Mouse (Mus musculus): Measurements from ENCODE around the gene Farp2.
"Not testable (repeated sequence)": the region's sequence is repeated elsewhere in the genome, so short reads cannot be mapped to it uniquely, and the experiment has no call there.

The Farp2 gene

GRCm38 (mm10) chr1:93635091-93635579 is 123.3 kb downstream of the Farp2 start:
- DNase-seq (ENCODE audit: low spot score in 2 of 2), result peak; percentile 36 to 43

GRCm38 (mm10) chr1:93635580-93636192 is 123.8 kb downstream of the Farp2 start:
- DNase-seq (ENCODE audit: low spot score in 2 of 2), result peak; percentile 100

- DNase-seq (ENCODE audit: low spot score in 2 of 2), result no peak
Measured at GRCm38 (mm10) chr1:93636211-93636897, 124.5 kb downstream of the Farp2 start.

GRCm38 (mm10) chr1:93641978-93642377 is 130.1 kb downstream of the Farp2 start:
- DNase-seq (ENCODE audit: low spot score in 2 of 2), result no peak

GRCm38 (mm10) chr1:93642692-93643091 is 130.8 kb downstream of the Farp2 start:
- no peak for DNase-seq (ENCODE audit: low spot score in 2 of 2)

GRCm38 (mm10) chr1:93649604-93650172 is 137.8 kb downstream of the Farp2 start:
- DNase-seq (ENCODE audit: low spot score in 2 of 2), result no peak

- DNase-seq (ENCODE audit: low spot score in 2 of 2), result no peak
Measured at GRCm38 (mm10) chr1:93654275-93654674, 142.4 kb downstream of the Farp2 start.

GRCm38 (mm10) chr1:93654798-93655197 is 142.9 kb downstream of the Farp2 start:
- DNase-seq (ENCODE audit: low spot score in 2 of 2), result no peak

- DNase-seq (ENCODE audit: low spot score in 2 of 2), result no peak
Measured at GRCm38 (mm10) chr1:93656325-93657024, 144.6 kb downstream of the Farp2 start.

- DNase-seq (ENCODE audit: low spot score in 2 of 2), result no peak
Measured at GRCm38 (mm10) chr1:93657025-93657360, 145.1 kb downstream of the Farp2 start.

GRCm38 (mm10) chr1:93658559-93658958 is 146.7 kb downstream of the Farp2 start, which contains the start of gene Stk25:
TSS of gene Stk25 (minus strand) at chr1:93658659.
- DNase-seq (ENCODE audit: low spot score in 2 of 2), result not testable (repeated sequence)

GRCm38 (mm10) chr1:93667760-93668400 is 156.0 kb downstream of the Farp2 start:
- DNase-seq (ENCODE audit: low spot score in 2 of 2), result no peak

- DNase-seq (ENCODE audit: low spot score in 2 of 2), result peak; percentile 34 to 36
Measured at GRCm38 (mm10) chr1:93668791-93669548, 157.1 kb downstream of the Farp2 start.

- no peak for DNase-seq (ENCODE audit: low spot score in 2 of 2)
Measured at GRCm38 (mm10) chr1:93669941-93670340, 158.1 kb downstream of the Farp2 start.
